Mouse (Mus musculus): Measurements from ENCODE around the gene Bag6.

DNA sequence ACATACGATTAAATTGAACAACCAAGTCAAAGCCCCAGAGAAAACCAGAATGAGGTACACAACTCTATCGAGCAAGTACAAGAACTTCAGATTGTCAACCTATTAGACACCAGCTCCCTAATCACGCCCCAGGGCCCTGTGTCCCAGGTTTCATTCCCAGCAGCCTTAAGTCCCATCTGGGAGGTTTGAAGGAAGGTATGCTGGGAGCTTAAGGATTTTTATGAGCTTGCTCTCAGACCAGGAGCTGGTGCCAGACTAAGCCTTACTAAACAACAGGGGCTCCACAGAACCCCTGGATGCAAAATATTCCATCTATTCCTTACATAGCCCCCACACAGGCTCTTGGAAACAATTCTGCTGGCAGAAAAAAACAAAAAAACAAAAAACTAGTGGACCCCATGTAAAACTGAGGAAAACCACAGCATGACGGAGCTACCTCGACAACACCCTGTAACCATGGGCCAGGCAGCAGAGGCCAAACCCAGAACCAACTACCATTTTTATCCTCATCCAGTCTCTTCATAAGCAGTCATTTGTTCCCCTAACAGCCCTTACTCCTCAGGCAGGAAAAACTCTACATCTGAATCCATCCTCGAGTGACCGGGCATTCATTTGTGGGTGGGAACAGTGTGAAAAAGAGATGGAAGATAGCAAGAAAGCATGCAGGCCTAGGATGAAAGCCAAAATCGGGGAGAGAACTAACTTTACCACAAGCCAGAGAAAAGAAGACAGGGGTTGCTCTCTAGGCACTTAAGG lies 28.5 kb downstream of the Bag6 start:
- no peak for TF ChIP-seq CTCF (conservative IDR thresholded peaks at IDR 0.05; ENCODE audit: low read length)
- TF ChIP-seq NANOG (IDR thresholded peaks at IDR 0.05; ENCODE audit: borderline replicate concordance, low read length): no peak

All from E14TG2a.4 (cell line).